ENCODE assay signal across 8 mouse cellular contexts in genomic region chr9:63059234-63059842, GRCm38 (mm10).
DNase-seq lines count a peak whose midpoint lies in the region; ATAC-seq lines count a peak whose summit lies in the region.

No protein-coding gene starts in this region.

- 2% methylated on average over 10 of the region's 10 CpGs for WGBS in hindbrain, embryonic 16.5 days

- H3K36me3 ChIP-seq in hindbrain, embryonic 16.5 days (ENCODE audit: control insufficient read depth, insufficient read depth, low read length) = no peaks in the 10 kb centered on the region

- peaks cover 12% of the 10 kb centered on the region for H3K4me1 ChIP-seq in hindbrain, embryonic 16.5 days (ENCODE audit: control insufficient read depth, insufficient read depth, low read depth, low read length)

- H3K27me3 ChIP-seq in hindbrain, embryonic 16.5 days (replicated peaks; ENCODE audit: control insufficient read depth, insufficient read depth, low read length) = no peaks in the 10 kb centered on the region

- DNase-seq in adrenal gland, adult 2 months = peak; percentile 81
- peak; percentile 88 for DNase-seq in embryo, embryonic 10.5 days (ENCODE audit: low spot score)
- DNase-seq in gastrocnemius, postnatal 14 days = peak; percentile 38
- peak; percentile 79 for DNase-seq in layer of hippocampus, postnatal 36 days
- peak; percentile 81 for DNase-seq in lung, postnatal 25 days (ENCODE audit: low spot score)
- peak; percentile 90 for DNase-seq in right cerebral cortex, adult 2 months (ENCODE audit: low spot score in 2 of 2)
- DNase-seq in c-Kit-positive CD71-positive TER-119-positive erythroid progenitor cells, embryonic 14.5 days (ENCODE audit: low spot score) = no peak

- peak overlapping the region; percentile 10 for H3K4me3 ChIP-seq in hindbrain, embryonic 16.5 days (ENCODE audit: low read length)

- H3K9me3 ChIP-seq in hindbrain, embryonic 16.5 days (ENCODE audit: control insufficient read depth, low read length) = peaks cover 10% of the 10 kb centered on the region

- peak overlapping the region; percentile 59; the same call in 1 of the 2 replicates for H3K27ac ChIP-seq in hindbrain, embryonic 16.5 days (ENCODE audit: low read depth, low read length)

- H3K4me2 ChIP-seq in hindbrain, embryonic 16.5 days (ENCODE audit: low read length) = peak overlapping the region; percentile 45

- peak; percentile 94 for ATAC-seq in hindbrain, embryonic 16.5 days

- intact Hi-C loops in gastrocnemius, postnatal 14 days (cut with DNase I; ENCODE audit: low total_unique reads) = no loop called here

- peak overlapping the region; percentile 36 for H3K9ac ChIP-seq in hindbrain, embryonic 16.5 days (ENCODE audit: low read depth, low read length)
